Mouse (Mus musculus) myocyte (in vitro differentiated cells): Measurements from ENCODE around the gene Uty.

Experiments
- CEBPB ChIP-seq: IDR thresholded peaks from 2 replicates; pipeline ENCODE4 v1.6.1; 2011; ENCODE audit warnings: mild to moderate bottlenecking, moderate library complexity; ENCODE audit not compliant: poor library complexity, insufficient read depth, severe bottlenecking
- E2F4 ChIP-seq: IDR thresholded peaks from one replicate; pipeline ENCODE4 v1.6.1; 2011; ENCODE audit warnings: mild to moderate bottlenecking, control low read depth, moderate library complexity; ENCODE audit not compliant: insufficient read depth
- MAX ChIP-seq: IDR thresholded peaks from one replicate; pipeline ENCODE4 v1.6.1; 2011; ENCODE audit warnings: low read depth, mild to moderate bottlenecking, control low read depth
- MYOD1 ChIP-seq, 3 experiments: IDR thresholded peaks; one replicate each; pipeline ENCODE4 v1.6.1; 2011; ENCODE audit warnings: control low read depth in 2 of 3, low read depth in 2 of 3, mild to moderate bottlenecking in 2 of 3, moderate library complexity in 1 of 3; ENCODE audit not compliant: insufficient read length in 2 of 3, control insufficient read depth in 1 of 3
- MYOG ChIP-seq, 3 experiments: IDR thresholded peaks; one replicate each; pipeline ENCODE4 v1.6.1; 2011; ENCODE audit warnings: control low read depth in 2 of 3, low read depth in 2 of 3, mild to moderate bottlenecking in 2 of 3; ENCODE audit not compliant: insufficient read length in 2 of 3, control insufficient read depth in 1 of 3, insufficient read depth in 1 of 3
- POLR2A ChIP-seq: IDR thresholded peaks from one replicate; pipeline ENCODE4 v1.6.1; 2011; ENCODE audit warnings: low read depth, mild to moderate bottlenecking, control low read depth, moderate library complexity; ENCODE audit not compliant: insufficient read length
- POLR2AphosphoS2 ChIP-seq: IDR thresholded peaks from one replicate; pipeline ENCODE4 v1.6.1; 2011; ENCODE audit warnings: low read depth, control low read depth; ENCODE audit not compliant: insufficient read length
- REST ChIP-seq: IDR thresholded peaks from one replicate; pipeline ENCODE4 v1.6.1; 2011; ENCODE audit warnings: mild to moderate bottlenecking, control low read depth, moderate library complexity; ENCODE audit not compliant: insufficient read depth, insufficient read length
- SRF ChIP-seq: IDR thresholded peaks from one replicate; pipeline ENCODE4 v1.6.1; 2011; ENCODE audit warnings: low read depth; ENCODE audit not compliant: control insufficient read depth, insufficient read length
- TCF12 ChIP-seq: IDR thresholded peaks from one replicate; pipeline ENCODE4 v1.6.1; 2011; ENCODE audit warnings: mild to moderate bottlenecking, control low read depth; ENCODE audit not compliant: poor library complexity, insufficient read depth, severe bottlenecking
- TCF3 ChIP-seq: IDR thresholded peaks from one replicate; pipeline ENCODE4 v1.6.1; 2011; ENCODE audit warnings: low read depth, control low read depth; ENCODE audit not compliant: insufficient read length
- USF1 ChIP-seq: IDR thresholded peaks from one replicate; pipeline ENCODE4 v1.6.1; 2011; ENCODE audit warnings: low read depth, mild to moderate bottlenecking, control low read depth, moderate library complexity

DNA sequence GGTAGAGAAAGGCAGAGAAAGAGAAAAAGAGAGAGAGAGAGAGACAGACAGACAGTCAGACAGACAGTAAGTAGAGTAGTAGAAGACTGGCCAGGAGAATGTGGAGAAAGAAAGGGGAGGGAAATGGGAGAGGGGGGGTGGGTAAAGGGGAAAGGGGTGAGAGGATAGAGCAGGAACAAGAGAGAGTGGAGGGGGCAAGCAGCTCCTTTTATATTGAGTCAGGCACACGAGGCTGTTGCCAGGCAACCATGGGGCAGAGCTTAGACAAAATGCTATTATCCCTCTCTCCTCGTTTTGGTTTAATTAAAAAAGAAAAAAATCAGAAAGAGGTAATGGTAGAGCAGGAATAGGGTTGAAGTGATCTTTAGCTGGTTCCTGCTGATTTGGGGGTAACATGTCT, 131.5 kb downstream of the Uty start:
- TF ChIP-seq MAX (no peak), POLR2A (no peak), TCF12 (no peak), CEBPB (no peak), MYOD1 (IDR thresholded peaks at IDR 0.05; ENCODE audit: control insufficient read depth in 1 of 3, insufficient read length in 2 of 3, low read depth in 2 of 3) (no peak), E2F4 (no peak), POLR2AphosphoS2 (no peak), USF1 (no peak), MYOG (IDR thresholded peaks at IDR 0.05; ENCODE audit: control insufficient read depth in 1 of 3, insufficient read depth in 1 of 3, insufficient read length in 2 of 3, low read depth in 2 of 3) (no peak), REST (no peak), SRF (no peak), TCF3 (no peak)
